Mouse (Mus musculus) ES-E14 (cell line): ENCODE data around the gene Ctsh.

ENCODE experiments used
- CHD2 ChIP-seq: IDR thresholded peaks from 2 replicates; pipeline ENCODE4 v1.6.1; 2014; ENCODE audit warnings: mild to moderate bottlenecking, low read depth, low read length, inconsistent platforms
- MAFK ChIP-seq: IDR thresholded peaks from 2 replicates; pipeline ENCODE4 v1.6.1; 2014; ENCODE audit warnings: mild to moderate bottlenecking, low read depth, low read length, inconsistent platforms; ENCODE audit not compliant: insufficient read depth
- ZC3H11A ChIP-seq: IDR thresholded peaks from 2 replicates; pipeline ENCODE4 v1.6.1; 2012; ENCODE audit warnings: low read depth, mild to moderate bottlenecking, inconsistent platforms, low read length, borderline replicate concordance
- ZNF384 ChIP-seq: IDR thresholded peaks from 2 replicates; pipeline ENCODE4 v1.6.1; 2012; ENCODE audit warnings: low read depth, low read length, inconsistent platforms

DNA sequence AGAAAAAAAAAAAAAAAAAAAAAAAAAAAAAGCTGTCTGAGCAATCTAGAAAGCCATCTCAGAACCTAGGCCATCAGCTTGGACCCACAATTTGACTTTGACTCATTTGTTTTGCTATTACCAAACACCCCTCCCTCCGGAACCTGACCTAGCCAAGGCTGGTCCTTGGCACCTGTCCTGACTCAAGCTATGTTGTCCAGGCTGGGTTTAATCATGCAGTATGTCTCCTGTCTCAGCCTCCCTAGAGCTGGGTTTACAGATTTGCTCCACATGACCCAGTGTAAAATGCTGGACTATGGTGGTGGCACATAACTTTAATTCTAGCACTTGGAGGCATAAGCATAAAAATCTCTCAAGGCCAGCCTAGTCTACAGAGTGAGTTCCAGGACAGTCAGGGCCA, 29.0 kb downstream of the Ctsh start:
- TF ChIP-seq CHD2: no peak
- no peak for TF ChIP-seq MAFK
- no peak for TF ChIP-seq ZC3H11A
- no peak for TF ChIP-seq ZNF384
